Mouse (Mus musculus): ENCODE data around the gene Olfr955. TPM values are rescaled to one million over a fixed set of nuclear protein-coding genes. Genes with fewer than 3 reads are reported as not detected.
A peak's percentile ranks its signal among the peaks of the same experiment; 100 is the strongest.

Olfr955 gene
- total RNA-seq (2021) = not detected
- long read RNA-seq, experiment 1 = 0 reads
- long read RNA-seq, experiment 2 = 0 reads

DNA sequence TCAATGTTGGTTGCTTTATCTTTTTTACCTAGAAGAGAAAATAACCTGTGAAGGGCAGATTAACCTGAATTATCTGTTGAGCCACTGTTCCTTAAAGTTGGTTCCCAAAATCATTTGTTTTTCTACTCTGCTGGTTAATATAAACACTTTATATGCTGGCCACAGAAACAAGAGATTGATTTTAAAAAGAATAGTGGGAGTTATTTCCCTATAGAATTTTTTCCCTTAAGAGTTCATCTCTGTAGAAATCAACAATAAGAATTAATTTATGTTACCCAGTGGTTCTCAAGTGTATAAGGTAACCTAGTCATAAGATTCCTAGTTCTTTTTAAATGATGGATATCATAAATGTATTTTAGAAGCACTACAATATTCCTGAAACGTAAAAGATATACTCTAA, at the start of gene Olfr955:
TSS of gene Olfr955 (minus strand) at position 101 of the 400 bp plus-strand sequence.
- no peak for DNase-seq

DNA sequence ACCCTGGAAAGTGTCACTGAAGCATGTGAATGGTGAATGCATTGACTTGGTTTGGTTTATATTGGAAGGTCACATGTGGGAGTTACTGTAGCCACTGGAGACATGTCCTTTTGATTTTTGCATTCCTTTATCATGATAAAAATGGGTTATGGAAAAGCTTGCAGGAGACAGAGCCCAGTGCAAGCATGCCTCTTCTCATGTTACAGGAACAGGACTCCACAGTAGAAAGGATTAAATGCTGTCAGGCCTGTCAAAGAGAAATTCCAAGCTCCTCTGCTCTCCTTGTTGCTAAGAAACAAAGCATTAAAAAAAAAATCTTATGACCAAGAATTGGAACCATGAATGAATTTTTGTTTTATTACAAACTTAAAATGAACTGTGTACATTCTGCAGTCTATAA, 46.9 kb upstream of the Olfr955 start:
- no peak for DNase-seq

- DNase-seq = no peak
Measured at GRCm38 (mm10) chr9:39515531-39515930, 43.8 kb upstream of the Olfr955 start, which contains the start of gene Olfr957. Gene Olfr957, minus strand, starts transcription at chr9:39515809.

- no peak for DNase-seq
Measured at GRCm38 (mm10) chr9:39509412-39509811, 37.7 kb upstream of the Olfr955 start.

GRCm38 (mm10) chr9:39508998-39509397, 37.3 kb upstream of the Olfr955 start:
- peak; percentile 7 for DNase-seq

DNA sequence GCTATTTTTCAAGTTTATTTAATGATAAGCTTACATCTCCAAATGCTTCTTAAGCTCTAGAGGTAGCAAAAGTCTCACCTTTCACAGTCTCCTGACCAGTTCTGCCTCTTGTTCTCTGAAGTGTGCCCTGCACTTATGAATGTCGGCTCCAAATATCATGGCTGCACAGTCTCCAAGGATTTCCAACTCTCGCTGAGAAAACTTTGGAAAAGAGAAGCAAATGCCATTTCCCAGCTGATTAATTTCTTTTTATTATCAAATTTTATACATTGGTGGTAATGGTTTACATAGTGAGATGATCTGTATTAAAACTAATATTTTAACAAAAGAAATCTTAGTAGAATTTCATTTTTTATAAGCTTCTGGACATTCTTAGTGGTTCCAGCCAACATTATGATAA, 22.2 kb upstream of the Olfr955 start, which contains the start of gene Olfr44:
TSS of gene Olfr44 (minus strand) at position 101 of the 400 bp plus-strand sequence.
- no peak for DNase-seq

- no peak for DNase-seq
Measured at GRCm38 (mm10) chr9:39456401-39456800, 15.3 kb downstream of the Olfr955 start, which contains the start of gene Olfr954. Gene Olfr954, plus strand, starts transcription at chr9:39456701.

DNA sequence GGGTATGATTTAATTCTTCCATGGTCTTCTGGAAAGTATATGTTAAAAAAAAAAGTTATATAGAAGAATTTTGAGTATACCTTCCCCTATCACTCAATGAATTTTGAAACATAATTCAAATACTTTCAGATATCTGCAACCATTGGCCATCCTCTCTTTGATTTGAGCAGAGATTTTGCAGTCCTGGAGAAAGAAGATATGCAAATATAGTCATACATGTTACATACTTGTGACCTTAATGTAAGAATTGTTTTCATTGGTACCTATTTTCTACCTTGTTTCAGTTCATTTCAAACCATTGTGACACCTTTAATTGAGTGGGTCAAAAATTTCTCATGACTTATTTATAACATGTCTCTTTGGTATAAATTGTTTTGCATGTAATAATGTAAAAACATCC, 44.7 kb downstream of the Olfr955 start, which contains the start of gene Olfr952:
TSS of gene Olfr952 (minus strand) at position 101 of the 400 bp plus-strand sequence.
- DNase-seq = no peak

Other genes with a start within 250 kb of the Olfr955 start
- gene Olfr1537, start 221.9 kb downstream of the Olfr955 start, total RNA-seq (2021) = not detected
- gene Olfr945, start 195.1 kb downstream of the Olfr955 start, total RNA-seq (2021) = not detected
- not detected for gene Olfr948, start 145.9 kb downstream of the Olfr955 start, total RNA-seq (2021)
- not detected for gene Olfr951, start 84.5 kb downstream of the Olfr955 start, total RNA-seq (2021)
- not detected for gene Olfr952, start 44.8 kb downstream of the Olfr955 start, total RNA-seq (2021)
- not detected for gene Olfr954, start 15.2 kb downstream of the Olfr955 start, total RNA-seq (2021)
- gene Olfr44, start 22.1 kb upstream of the Olfr955 start, total RNA-seq (2021) = not detected
- not detected for gene Olfr957, start 43.9 kb upstream of the Olfr955 start, total RNA-seq (2021)
- not detected for gene Olfr958, start 82.1 kb upstream of the Olfr955 start, total RNA-seq (2021)
- not detected for gene Olfr959, start 103.6 kb upstream of the Olfr955 start, total RNA-seq (2021)
- gene AW551984, start 132.5 kb upstream of the Olfr955 start, total RNA-seq (2021) = 1 to 10 TPM in 1 of 2 experiments, under 1 TPM in 1; 0.82 to 3.2 TPM
- gene Olfr148, start 138.7 kb upstream of the Olfr955 start, total RNA-seq (2021) = not detected
- gene Olfr960, start 149.4 kb upstream of the Olfr955 start, total RNA-seq (2021) = not detected
- not detected for gene Olfr961, start 173.1 kb upstream of the Olfr955 start, total RNA-seq (2021)
- gene Olfr963, start 195.3 kb upstream of the Olfr955 start, total RNA-seq (2021) = not detected
- gene Olfr149, start 235.2 kb upstream of the Olfr955 start, total RNA-seq (2021) = not detected
- gene Olfr965, start 239.4 kb upstream of the Olfr955 start, total RNA-seq (2021) = not detected